Mouse (Mus musculus) megakaryocyte-erythroid progenitor cell, adult 5-6 weeks (primary cell): Measurements from ENCODE around the gene L2hgdh. TPM values are rescaled to one million over a fixed set of nuclear protein-coding genes. Genes with fewer than 3 reads are reported as not detected.
A peak's percentile ranks its signal among the peaks of the same experiment; 100 is the strongest.

Experiments used
- ATAC-seq: replicated peaks from 2 replicates; pipeline ENCODE4 v1.8.0; 2016; ENCODE audit warnings: mild to moderate bottlenecking, inconsistent platforms; ENCODE audit not compliant: severe bottlenecking, poor library complexity, low FRiP score, low TSS enrichment
- total RNA-seq, 2 experiments: library from RNA; stranded (forward) in 1 of 2; stranded (reverse) in 1 of 2; fragments of 200-1000, 215-1000 nt in 1 of 2; fragments of >200 nt in 1 of 2; fragmentation: Nextera tagmentation in 1 of 2; gene quantifications; 2 replicates each; pipeline ENCODE4 v1.2.3; 2014 to 2017

L2hgdh gene
- 25.7 and 36.9 TPM in 2 replicates for total RNA-seq (2014; fragmentation: Nextera tagmentation)
- total RNA-seq (2017), result 27.9 and 54.3 TPM in 2 replicates

GRCm38 (mm10) chr12:69724711-69725460 lies at the start of gene L2hgdh, which contains the start of gene Atp5s:
L2hgdh (minus strand) TSS chr12:69724873.
Atp5s (plus strand) TSS chr12:69724950.
- ATAC-seq, result peak; percentile 97

- peak; percentile 74 for ATAC-seq
Measured at GRCm38 (mm10) chr12:69768841-69769240, 44.2 kb upstream of the L2hgdh start.

- no peak for ATAC-seq
Measured at GRCm38 (mm10) chr12:69767476-69768258, 43.0 kb upstream of the L2hgdh start.

GRCm38 (mm10) chr12:69766185-69766904 lies 41.7 kb upstream of the L2hgdh start:
- 0 out of 2 replicates have a peak, but pooled peaks have one; percentile 13 for ATAC-seq

- no peak for ATAC-seq
Measured at GRCm38 (mm10) chr12:69765543-69765942, 40.9 kb upstream of the L2hgdh start.

GRCm38 (mm10) chr12:69761603-69762002 lies 36.9 kb upstream of the L2hgdh start:
- ATAC-seq, result no peak

GRCm38 (mm10) chr12:69760743-69761406 lies 36.2 kb upstream of the L2hgdh start:
- ATAC-seq, result no peak

- ATAC-seq, result no peak
Measured at GRCm38 (mm10) chr12:69760014-69760413, 35.3 kb upstream of the L2hgdh start.

GRCm38 (mm10) chr12:69759267-69759885 lies 34.7 kb upstream of the L2hgdh start:
- ATAC-seq, result peak; percentile 59

- peak; percentile 16 for ATAC-seq
Measured at GRCm38 (mm10) chr12:69758221-69759185, 33.8 kb upstream of the L2hgdh start.

GRCm38 (mm10) chr12:69757418-69758141 lies 32.9 kb upstream of the L2hgdh start:
- ATAC-seq, result peak; percentile 92

GRCm38 (mm10) chr12:69756015-69756414 lies 31.3 kb upstream of the L2hgdh start:
- ATAC-seq, result no peak

GRCm38 (mm10) chr12:69753936-69754335 lies 29.3 kb upstream of the L2hgdh start:
- ATAC-seq, result no peak

- no peak for ATAC-seq
Measured at GRCm38 (mm10) chr12:69751864-69752341, 27.2 kb upstream of the L2hgdh start.

GRCm38 (mm10) chr12:69744138-69744537 lies 19.5 kb upstream of the L2hgdh start:
- no peak for ATAC-seq

GRCm38 (mm10) chr12:69741965-69742364 lies 17.3 kb upstream of the L2hgdh start:
- ATAC-seq, result no peak

GRCm38 (mm10) chr12:69733923-69734322 lies 9.2 kb upstream of the L2hgdh start:
- ATAC-seq, result peak; percentile 65; the same call in 1 of the 2 replicates
